Mouse (Mus musculus) cerebellum, postnatal 25 days (tissue): ENCODE measurements around the gene Exoc2.

Experiments used
- DNase-seq, 2 experiments: peaks; one replicate each; pipeline ENCODE4 v3.0.0; 2021; ENCODE audit warnings: mixed read lengths in 2 of 2

Gene Exoc2

DNA sequence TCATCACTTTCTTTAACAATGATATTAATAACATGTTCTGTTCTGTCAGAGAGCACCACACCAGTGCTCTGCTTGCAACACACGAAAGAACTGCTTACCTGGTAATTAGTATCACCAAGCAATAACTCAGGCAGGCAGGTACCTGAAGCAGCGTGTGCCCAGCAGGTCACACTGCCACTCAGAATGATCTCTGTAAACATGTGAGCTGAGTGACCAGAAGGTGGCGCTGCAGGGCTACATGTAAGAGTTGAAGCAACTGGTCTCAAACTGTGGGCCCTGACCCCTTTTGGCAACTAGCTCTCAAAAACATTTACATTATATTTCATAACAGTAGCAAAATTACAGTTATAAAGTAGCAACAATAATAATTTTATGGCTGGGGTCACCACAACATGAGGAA lies 85.4 kb downstream of the Exoc2 start:
- DNase-seq = peak; percentile 60 to 79

DNA sequence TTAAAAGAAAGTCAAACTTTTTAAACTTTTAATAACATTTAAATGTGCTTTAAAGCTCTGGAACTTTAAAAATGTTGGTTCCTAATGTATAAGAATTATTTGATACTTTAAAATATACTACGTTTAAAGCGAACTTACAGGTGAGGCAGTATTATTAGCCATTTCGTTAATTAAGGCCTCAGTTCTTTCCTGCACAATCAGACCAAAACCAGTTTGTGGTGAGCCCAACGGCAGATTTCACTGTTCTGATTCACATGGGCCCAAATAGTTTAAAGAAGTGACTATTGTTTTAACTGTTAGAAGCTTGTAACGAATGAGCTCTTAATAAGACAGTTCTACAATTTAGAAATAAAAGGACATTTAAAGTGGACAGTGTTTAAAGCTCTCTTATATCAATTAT lies 93.6 kb downstream of the Exoc2 start:
- DNase-seq = no peak

DNA sequence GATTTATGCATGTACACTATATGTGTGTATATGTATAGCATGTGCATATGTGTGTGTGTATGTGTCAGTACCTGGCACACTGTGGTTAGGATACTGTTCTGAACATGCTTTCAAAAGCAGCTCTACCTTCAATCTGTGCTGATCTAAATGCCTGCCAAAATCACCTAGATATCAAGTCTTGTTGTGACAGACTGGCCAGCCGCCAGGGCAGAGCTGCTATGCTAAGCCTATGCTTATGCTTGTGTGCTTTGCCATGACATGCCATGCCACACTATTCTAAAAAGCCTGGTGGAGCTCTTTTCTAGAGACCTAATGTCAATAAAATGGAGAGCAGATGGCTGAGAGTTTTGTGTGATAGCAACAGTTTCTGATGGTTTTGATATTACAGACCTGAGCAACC lies 94.0 kb downstream of the Exoc2 start:
- DNase-seq = peak; percentile 59 to 83

DNA sequence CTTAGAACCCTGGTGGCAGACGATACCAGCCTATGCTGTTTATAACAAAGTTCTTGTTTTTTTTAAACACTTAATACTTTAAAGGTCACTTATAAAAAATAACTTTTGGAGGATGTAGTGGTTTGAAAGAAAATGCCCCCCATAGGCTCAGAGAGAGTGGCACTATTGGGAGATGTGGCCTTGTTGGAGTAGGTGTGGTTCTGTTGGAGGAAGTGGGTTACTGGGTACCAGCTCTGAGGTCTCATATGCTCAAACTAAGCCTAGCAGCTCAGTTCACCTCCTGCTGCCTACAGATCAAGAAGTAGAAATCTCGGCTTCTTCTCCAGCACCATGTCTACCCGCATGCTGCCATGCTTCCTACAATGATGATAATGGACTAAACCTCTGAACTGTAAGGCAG lies 98.1 kb downstream of the Exoc2 start:
- DNase-seq = no peak

DNA sequence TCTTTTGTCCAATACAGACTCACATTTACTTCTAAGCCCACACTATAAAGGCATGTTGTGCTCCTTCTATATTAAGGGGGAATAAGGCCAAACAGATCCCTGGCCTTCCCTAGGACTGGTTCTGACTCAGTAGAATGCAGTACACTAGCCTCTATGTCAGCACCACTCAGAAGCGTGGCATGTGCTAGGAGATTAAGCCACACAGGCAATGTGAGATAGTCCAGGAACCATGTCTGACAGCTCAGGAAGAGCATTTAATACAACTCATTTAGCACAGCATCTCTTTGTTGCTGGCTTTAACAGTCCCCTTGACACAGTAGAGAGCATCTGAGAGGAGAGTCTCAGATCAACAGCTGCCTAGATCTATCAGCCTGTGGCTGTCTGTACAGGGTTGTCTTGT lies 100.4 kb downstream of the Exoc2 start:
- DNase-seq = no peak

DNA sequence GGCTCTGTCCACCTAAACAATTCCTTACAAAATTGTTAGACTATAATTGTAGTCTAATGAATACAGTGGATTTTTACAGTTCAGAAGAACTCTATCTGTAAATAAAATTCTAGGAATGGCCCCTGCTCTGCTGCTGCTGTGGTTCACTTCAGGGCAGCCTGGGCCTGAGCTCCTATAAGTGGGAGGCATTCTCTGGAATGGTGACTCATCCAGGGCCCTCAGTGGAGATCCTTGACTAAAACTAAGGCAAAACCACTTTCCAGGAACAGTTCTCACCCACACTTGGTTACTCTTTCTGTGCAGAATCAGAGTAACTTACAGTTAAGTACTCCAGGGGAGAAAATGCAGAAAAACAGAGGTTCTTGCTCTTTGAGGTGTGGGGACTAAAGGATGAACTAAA lies 108.4 kb downstream of the Exoc2 start:
- DNase-seq = no peak

DNA sequence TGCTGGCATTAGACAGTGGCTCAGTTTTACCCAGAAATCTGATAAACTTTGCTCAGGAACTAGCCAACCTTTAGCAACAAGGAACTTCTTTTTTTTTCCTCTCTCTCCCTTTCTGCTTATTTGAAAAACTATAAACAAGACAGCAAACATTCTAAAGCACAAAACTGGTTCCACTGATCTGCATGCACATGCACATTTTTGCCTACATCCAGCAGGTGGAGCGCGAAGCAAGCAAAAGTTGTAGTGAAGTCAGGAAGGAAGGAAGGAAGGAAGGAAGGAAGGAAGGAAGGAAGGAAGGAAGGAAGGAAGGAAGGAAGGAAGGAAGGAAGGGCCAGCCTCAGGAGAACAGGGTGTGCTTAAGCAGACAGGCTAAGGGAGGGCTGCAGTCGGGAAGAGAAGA lies 109.9 kb downstream of the Exoc2 start:
- DNase-seq = no peak

DNA sequence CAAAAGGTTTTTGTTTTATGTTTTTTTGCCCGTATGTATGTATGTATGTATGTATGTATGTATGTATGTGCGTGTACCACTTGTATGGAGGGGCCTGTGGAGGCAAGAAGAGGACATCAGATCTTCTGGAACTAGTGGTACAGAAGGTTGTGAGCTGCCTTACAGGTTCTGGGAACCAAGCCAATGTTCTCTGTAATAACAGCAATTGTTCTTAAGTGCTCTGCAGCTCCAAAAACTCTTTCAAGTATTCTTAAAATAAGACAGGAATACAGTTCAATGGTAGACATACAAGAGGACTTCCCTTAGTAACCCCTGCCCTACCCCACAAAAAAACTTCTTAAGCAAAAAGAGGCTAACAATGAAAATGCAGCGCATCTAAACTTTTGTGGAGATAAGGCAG lies 115.5 kb downstream of the Exoc2 start:
- DNase-seq = no peak

DNA sequence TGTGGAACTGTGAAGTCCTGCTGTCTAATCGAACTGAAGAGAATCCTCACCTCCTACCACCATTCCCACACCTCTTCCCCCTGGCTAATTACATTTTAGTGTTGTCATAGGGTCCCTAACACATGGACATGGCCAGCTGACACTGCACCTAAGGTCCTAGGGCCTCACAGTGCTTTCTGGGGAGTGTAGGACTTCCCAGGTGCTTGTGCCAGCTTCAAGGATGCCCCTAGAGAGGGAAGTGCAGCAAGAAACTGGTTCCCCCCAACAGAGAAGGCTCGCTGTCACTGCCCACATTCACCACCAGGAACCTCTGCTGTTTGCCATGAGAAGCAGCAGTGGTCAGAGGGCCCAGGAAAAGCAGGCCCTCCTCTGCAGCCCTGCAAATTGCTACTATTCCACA lies 123.2 kb downstream of the Exoc2 start:
- DNase-seq = no peak

DNA sequence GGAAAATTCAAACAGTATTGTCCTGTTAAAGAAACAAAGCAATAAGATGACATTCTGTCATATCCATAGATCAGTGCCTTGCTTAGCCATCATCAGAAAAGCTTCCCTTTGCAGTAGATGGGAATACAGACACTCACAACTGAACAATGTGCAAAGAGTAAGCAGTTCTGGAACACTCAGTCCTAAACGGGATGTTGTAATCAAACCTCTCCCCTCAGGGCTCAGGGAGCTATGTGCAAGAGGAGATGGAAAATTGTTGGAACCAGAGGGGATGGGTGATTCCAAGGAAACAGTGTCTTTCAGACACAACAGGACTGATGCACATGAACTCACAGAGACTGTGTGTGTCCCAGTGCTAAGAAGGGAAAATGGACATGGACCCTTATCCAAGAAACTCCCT lies 125.9 kb downstream of the Exoc2 start:
- no peak for DNase-seq

DNA sequence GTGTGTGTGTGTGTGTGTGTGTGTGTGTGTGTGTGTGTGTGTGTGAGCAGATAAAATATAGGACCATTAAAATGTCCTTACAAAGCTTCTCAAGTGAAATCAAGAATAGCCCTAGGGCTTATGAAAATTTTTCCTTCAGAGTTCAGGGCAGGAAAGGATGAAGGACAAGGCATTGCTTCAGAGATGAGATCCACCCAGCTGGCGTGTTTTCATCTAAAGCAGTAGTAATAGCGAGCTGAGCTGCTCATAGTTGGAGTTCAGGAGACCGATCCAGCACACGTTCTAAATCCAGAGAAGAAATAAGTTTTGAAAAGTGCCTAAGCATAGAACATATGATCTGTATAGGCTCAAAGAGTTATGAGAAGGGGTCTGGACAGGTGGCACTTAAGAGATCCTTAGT lies 127.4 kb downstream of the Exoc2 start:
- no peak for DNase-seq

DNA sequence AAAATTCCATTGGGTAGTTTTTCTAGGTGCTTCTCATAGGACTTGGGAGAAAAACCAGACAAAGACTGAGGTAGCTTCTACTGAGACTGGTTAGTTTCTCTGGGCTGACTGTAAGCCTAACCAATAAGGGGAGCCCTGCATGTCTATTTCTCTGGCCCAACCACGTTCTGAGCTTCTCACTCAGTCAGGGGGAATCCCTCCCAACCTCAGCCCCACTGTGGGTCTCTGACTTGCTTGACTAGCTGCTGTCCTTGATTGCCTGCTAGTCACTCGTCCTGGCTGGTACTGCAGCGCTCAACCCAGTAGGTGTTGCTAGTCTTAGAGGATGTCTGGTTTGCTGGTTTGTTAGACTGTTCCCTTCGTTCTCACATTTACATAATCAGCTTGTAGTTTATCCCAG lies 130.8 kb downstream of the Exoc2 start:
- no peak for DNase-seq

DNA sequence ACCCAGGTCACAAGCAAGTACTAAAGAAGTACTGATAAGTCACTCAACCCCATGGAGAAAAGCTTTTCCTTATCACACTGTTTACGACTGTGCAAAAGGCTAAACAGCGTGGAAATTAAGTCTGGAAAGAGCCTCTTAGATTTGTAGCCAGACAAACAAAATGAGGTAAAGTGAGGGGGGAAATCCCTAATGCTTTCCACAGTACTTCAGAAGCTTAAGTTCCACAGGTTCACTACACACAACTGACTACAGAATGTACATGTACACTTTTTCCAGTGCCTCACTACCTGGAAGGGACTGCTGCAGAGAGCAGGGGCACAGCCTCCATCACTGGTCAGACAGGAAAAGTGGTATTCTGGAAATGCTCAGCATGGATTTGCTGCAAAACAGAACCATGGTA lies 132.1 kb downstream of the Exoc2 start:
- DNase-seq = no peak

DNA sequence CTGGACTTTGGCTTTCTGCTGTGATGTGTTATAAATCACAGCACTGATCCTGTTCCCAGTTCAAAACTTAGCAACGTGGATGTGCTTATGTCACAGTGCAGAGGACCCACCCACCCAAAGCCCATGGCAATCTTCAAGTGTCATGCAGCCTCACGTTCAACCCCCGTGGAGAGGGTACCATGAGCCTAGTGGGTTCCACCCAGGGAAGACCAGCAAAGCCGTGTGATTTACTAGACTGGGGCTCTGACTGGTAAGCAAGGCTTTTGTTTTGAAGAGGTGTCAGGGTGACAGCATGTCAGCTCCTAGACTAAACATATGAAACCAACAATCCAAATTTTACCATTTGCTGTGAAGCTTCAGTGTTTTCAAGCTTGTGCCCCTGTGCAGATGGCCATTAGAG lies 132.6 kb downstream of the Exoc2 start:
- DNase-seq = no peak

DNA sequence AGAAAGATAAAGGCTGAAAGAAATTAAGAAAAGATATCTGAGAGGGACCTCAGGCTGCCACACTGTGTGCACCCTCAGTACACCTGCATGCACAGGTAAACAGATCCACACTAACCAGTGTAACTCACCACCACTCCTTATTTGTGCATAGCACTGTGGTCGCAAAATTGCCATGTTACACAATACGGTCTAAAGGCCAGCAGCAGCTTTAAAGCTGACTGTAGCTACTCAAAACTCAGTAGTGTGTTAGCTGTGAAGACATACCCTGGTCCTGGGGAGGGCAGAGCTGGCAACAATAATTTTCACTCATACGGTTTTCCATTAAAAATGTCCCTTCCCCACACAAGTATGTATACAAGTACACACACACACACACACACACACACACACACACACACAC lies 133.2 kb downstream of the Exoc2 start:
- no peak for DNase-seq

DNA sequence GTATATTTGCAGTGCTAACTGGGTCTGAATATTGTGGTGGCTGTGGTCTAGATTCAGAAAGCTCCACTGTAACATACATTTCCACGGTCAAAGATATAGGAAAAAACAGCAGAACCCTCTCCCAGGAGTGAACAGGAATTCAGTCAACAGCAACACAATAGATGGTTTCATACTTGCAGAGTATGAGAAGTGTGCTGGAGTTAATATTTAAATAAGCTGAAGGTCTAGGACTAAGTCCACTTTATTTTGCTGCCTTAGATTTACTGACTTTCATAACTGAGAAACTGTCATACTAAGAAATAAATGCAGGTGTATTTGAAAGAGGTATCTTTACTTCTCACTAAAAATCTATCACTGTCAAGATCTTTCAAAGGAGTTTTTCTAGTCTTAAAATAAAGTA lies 137.6 kb downstream of the Exoc2 start:
- no peak for DNase-seq

DNA sequence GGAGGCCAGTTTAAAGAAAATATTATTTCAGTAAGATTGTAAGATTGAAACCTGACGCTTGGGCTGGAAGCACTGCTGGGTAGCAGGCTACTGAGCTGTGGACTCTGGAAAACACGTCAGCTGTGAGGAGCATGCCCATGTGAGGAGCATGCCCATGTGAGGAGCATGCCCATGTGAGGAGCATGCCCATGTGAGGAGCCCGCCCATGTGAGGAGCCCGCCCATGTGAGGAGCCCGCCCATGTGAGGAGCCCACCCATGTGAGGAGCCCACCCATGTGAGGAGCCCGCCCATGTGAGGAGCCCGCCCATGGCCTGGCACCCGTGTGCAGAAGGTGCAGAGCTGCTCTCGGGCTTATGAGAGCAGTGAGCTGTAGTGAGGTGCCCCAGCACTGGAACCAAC lies 139.0 kb downstream of the Exoc2 start:
- DNase-seq = no peak

DNA sequence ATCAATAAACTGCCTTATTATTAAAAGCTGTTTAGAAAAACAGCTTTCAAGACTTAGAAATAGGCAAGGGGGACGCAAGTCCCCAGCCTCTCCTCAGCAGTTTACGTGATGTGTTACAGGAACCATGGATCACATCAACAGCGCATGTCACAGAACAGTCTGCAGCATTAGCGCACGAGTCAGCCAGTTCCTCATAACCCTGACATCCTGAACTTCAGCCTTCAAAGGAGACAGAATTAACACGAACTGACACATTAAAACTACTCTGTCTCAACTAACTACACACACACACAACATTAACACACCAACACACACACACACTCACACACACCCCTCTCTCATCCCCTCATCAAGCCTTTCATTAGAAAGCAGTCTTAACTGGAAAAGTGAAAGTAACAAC lies 139.5 kb downstream of the Exoc2 start:
- no peak for DNase-seq

DNA sequence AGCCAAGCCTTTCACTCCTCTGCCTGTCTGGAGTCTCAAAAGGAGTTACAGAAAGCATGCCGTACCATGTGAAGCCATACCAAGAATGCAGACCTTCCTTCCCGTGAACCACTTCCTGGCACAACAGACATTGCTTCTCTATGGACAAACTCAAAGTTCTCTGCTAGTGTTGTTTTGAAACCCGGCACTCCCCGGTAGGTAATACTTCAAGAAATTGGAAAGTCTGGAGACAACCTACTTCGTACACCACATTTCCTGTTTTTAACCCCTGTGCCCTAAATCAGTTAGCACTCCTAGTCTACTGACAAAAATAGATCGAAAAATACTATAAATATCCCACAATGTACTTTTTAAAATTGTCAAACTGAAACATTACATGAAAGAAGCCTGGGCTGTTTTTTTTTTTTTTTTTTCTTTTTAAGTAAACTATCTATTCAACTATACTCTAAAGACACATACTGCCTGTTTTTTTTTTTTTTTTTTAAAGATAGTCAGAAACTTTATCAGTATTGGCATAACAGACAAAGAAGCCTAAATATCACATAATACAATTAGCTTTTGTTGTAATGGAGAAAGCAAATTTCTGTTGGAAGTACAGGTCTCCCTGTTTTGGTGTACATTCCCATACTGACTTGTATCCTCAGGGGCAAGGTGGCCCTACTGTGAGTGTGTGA lies 140.3 kb downstream of the Exoc2 start:
- no peak for DNase-seq

DNA sequence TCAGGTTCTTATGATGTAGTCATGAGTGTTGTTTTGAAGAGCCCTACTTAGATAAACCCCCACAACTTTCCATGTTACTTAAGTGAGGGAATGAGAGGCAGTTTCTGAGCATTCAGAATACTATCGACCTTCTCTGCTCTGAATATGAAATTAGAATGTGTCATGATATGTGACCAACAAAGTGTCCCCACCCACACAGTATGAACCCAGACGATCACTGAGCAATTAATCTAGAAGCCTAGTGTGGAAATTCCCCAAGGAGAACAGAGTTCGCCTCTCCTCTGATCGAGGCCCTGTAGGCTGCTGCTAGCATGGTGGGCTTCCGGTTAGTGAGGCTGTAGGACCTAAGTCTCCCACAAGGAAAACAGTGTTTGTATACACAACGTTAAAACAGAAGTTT lies 142.5 kb downstream of the Exoc2 start:
- no peak for DNase-seq

DNA sequence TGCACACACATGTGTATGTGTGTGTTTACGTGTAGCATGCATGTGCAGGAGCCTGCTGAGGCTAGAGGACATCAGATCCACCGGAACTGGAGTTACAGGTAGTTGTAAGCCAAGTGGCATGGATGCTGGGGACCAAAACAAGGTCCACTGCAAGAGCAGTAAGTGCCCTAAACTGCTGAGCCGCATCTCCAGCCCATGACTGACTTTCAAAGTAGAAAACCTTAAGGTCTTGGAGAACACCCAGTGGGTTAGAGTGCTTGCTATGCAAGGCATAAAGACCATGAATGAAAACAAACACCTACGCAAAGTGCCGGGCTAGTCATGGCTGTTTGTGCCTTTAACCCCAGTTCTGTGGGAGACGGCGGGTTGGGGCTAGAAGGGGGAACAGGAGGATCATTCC lies 147.4 kb downstream of the Exoc2 start:
- DNase-seq = no peak

DNA sequence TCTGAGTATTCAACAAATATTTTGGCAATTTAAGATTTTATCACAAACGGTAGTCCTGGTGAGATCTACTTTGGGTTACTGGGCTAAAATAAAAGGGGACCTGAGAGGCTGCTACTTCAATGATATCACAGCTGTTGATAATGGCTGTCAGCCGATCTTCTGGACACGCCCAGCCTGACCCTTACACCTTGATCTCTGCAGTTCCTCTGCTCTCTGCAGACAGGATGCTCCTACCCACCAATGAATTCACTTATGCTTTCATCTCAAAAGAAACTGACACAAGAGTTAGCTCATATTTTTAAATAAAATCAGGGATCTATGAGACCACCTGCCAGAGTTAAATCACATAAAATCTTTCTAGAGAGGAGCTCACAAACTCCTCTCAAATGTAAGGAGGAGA lies 149.0 kb downstream of the Exoc2 start:
- DNase-seq = no peak

DNA sequence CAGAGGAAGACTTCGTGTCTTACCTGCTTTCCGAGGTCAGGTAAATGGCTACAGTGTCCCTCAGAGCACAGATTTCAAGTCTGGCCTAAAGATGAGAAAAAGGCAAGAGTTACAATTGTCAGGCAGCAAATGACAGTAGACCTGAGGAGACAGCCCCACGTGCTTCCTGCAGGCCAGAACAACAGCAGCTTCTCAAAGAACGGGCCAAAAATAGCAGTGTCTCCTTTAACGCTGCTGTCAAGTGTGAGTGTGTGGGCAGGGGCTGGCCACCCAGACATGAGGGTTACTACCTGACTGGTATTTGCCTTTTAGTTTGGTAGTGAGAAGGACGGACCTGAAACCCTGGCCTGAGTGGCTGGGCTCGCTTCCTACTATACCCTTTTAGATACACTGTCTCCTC lies 153.3 kb downstream of the Exoc2 start:
- no peak for DNase-seq

DNA sequence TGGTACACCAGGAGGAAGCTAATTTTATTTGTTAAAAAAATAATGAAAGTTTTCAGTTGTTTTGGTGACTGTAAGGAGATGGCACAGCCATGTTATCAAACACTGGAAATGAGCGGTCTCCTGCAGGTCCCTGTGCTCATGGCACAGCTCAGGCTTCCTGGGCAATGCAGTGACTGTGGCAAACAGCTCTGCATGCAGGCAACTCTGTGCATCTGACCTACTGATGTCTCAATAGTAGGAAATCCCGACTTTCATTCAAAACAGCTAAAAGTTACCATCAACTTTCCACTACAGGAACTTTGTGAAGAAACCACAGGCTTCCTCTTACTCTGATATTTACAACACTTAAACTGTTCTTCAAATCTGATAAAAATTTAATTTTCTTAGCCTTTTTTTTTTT lies 154.0 kb downstream of the Exoc2 start:
- no peak for DNase-seq

DNA sequence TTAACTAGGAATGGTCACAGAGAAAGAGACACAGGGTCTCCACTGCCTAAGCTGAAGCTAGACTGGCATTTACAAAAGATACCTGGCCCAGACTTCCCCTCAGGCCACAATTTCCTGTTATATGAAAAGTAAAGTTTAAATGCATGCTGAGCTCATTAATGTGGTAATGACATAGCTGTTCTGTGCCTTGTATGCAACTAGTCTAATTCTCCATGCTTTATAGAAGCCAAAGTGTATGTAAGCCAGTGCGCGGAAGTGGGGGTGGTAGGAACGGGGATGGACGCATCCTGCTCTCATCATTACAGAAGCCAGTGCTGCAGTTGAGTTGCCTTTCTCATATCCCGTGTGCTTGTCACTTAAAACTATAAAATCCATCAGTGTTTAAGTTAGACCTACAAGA lies 156.5 kb downstream of the Exoc2 start:
- no peak for DNase-seq

DNA sequence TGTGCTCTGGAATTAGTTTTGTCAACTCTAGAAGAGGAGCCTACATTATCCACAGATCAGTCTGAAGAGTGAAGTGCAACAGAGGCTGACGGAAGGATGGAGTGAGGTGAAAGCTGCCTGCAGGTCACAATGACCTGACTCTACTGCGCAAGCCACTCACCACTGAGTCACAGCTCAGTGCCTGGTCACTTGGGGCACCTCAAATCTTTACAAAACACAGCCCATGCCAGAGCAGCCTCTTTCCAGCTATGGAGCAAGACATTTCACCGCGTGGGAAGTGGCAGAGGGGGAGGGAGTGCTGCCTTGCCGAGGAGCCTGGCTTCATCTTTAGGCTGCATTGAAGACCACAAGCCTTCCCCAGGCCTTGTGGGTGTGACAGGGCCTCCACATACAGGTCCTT lies 159.6 kb downstream of the Exoc2 start:
- no peak for DNase-seq
